Mouse (Mus musculus) telencephalon, adult 2 months (tissue): ENCODE measurements around the gene Rdx.
A peak's percentile ranks its signal among the peaks of the same experiment; 100 is the strongest.

Experiments used
- DNase-seq: peaks from one replicate; pipeline ENCODE4 v3.0.0-alpha.2; 2011; ENCODE audit warnings: low read depth, low spot score

The Rdx gene

DNA sequence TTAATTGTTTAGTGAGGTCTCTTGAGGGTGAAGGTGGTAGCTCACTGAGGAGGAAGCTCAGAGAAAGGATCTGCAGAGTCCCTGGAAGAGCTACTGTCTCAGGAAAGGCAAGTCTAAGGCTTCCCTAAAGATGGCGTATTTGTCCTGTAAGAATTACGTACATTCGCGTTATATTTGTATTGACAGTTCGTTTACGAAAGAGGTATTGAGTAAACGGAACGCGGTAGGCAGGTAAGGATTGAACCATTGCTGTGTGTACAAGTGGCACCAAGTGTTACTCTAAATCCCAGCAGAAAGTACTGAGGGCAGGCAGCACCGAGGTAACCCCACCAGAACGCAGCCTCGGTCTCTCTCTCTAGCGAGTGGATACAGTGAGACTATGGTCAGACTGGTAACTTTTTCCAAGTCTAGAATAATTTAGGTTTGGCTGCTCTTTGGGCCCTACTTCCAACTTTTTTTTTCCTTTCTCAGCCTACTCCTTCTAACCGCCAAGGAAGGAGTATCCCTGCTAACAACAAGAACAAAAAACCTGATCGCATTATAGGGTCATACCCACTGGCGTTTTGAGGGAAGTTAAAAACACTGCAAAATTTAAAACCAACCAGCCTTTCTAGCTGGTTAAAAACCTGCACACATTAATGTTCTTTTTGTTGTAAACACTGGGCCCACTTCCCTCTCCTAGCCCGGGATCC lies at the start of gene Rdx:
TSS of gene Rdx (plus strand) at position 45 of the 692 bp plus-strand sequence.
- peak; percentile 5 for DNase-seq

DNA sequence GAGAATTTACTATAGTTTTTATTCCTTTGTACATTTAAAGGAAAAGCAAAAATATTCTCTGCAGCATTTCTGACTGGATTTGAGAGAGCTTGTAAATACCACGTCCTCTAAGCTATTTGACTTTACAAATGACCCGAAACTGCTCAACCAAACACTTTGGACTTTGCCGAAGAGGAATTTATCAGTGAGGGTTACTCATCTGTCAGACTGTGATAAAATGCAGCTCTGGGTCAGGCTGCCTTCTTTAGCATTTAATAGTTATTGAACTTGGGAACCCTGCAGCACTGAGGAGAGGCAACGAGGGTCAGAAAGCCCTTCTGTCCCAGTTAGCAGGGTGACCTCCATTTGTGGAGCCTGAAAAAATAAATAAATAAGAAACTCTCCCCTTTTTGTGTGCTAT lies 43.5 kb upstream of the Rdx start:
- no peak for DNase-seq

- no peak for DNase-seq
These were observed 39.6 kb upstream of the Rdx start for GRCm38 (mm10) chr9:52007341-52007740.

GRCm38 (mm10) chr9:52008511-52008910 lies 38.5 kb upstream of the Rdx start:
- DNase-seq = no peak

- DNase-seq = peak; percentile 54
These were observed 34.7 kb upstream of the Rdx start for GRCm38 (mm10) chr9:52012311-52012710.

GRCm38 (mm10) chr9:52012781-52013436 lies 34.1 kb upstream of the Rdx start:
- no peak for DNase-seq

DNA sequence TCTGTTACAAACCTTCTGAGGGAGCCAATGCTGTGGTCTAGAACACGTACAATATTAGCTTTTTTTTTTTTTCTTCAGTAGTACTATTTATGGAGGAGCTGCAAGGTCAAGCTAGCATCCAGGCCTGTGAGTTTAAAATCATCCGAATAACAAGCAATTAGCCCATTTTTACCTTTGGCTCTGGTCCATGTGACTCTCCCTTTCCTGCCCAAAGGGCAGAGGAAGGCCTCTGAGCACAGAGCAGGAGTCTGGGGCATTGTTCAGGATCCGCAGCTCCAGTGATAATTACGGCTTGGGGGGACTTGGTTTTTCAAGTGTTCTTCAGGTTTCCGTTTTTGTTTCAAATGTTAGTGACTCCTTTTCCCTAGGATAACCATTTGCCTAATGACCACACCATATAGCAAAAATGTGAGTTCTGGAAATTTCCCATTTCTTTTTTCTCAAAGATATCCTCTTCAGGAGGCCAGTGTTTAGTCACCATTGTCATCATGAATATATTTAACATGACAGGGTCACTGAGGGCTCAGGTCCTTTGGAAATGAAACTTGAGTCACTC lies 33.0 kb upstream of the Rdx start:
- DNase-seq = no peak

GRCm38 (mm10) chr9:52017091-52017490 lies 29.9 kb upstream of the Rdx start:
- no peak for DNase-seq

GRCm38 (mm10) chr9:52017824-52018223 lies 29.1 kb upstream of the Rdx start:
- no peak for DNase-seq

- no peak for DNase-seq
These were observed 28.5 kb upstream of the Rdx start for GRCm38 (mm10) chr9:52018505-52018904.

DNA sequence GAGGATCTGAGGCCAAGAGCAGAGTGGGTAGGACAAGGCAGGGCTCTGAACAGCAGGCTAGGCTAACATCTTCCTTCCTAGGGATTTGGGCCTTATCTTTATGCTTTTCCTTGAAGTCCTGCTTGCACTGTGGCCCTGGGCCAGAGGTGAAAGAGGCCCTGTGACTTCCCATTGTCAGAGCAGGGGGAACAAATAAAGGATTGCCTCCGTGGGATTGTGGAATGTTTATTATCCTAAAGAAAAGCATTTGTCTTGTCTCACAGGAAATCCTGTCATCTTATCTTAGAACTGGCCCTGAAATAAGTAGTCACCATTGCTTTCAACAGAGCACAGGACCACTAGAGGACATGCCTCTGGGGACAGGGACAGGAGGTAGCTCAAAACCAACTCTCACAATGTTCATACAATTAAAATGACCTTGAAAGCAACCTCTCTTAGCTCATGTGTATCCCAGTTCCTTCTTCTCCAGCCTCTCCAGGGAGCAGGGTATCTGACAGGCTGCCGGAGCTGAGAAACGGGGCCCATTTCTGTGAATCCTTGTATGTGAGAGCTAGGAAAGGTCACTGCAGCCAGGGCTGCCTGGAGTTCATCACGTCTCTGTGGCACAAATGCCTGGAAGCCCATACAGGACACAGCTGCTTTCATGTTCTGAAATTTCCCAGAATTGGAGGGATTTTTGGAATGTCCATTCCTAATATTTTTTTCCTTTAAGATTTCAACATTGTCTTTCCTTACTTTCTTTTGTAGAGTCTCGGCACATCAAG lies 19.5 kb upstream of the Rdx start:
- no peak for DNase-seq

GRCm38 (mm10) chr9:52028521-52029405 lies 18.2 kb upstream of the Rdx start:
- DNase-seq = no peak

- no peak for DNase-seq
These were observed 15.5 kb upstream of the Rdx start for GRCm38 (mm10) chr9:52031501-52031900.

DNA sequence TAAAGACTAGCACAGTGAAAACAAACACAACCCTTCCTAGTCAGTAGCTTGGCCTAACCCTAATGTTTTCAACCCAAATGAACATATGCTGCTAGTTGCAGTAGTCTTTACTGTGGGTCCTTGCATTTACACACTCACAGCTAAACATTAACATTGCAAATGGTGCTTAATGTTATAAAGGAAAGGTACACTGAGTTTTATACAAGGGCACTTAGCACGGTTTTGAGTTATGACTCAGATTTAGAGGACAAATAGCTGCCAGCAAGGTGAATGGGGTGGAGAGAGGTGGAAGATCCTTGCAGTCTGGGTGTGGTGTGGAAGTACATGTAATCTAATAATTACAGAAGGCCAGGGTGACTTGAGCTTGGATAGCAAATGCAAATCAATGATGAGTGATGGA lies 9.5 kb upstream of the Rdx start:
- DNase-seq = no peak

GRCm38 (mm10) chr9:52041657-52042056 lies 5.3 kb upstream of the Rdx start:
- DNase-seq = no peak

GRCm38 (mm10) chr9:52046686-52047085 lies 287 bp upstream of the Rdx start:
- no peak for DNase-seq

- DNase-seq = peak; percentile 29
These were observed 1.1 kb downstream of the Rdx start for GRCm38 (mm10) chr9:52047821-52048649.

- no peak for DNase-seq
These were observed 1.7 kb downstream of the Rdx start for GRCm38 (mm10) chr9:52048650-52049081.

DNA sequence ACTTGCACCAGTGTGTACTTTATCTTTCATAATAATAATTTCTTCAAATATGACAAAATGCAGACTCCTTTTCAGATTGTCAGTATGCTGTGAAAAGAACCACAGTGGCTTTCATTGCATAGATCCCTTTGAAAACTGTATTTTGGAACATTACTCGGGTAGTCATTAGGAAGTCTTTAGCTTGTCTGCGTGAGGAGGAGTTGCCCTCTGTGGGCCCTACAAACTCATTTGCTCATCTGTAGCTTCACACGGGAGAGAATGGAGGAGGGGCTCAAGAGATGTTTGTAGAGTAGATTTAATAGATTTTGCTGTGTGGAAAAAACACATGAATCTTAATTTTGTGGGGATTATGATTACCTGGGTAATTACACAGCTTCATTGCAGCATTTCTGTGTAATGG lies 2.6 kb downstream of the Rdx start:
- no peak for DNase-seq

DNA sequence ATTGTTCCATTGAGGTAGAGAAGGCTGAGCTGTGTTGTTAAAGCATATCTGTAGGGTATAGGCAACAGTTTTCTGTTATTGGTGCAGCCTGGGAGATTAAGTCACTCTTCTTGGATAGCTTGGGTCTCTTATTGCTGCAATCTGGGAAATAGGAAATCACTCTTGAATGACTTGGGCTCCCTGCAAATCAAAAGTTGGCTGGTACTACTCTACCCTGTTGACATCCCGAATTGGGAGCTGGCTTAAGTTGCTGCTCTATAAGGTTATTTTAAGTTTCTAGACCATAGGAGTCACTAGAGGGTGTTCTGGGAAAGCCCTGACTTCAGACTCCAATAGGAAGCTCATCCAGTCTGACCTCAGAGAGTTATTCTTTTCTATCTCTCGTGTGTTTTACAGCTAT lies 3.4 kb downstream of the Rdx start:
- DNase-seq = no peak
